Mouse (Mus musculus): Measurements from ENCODE around the gene Pgc.

Gene Pgc

DNA sequence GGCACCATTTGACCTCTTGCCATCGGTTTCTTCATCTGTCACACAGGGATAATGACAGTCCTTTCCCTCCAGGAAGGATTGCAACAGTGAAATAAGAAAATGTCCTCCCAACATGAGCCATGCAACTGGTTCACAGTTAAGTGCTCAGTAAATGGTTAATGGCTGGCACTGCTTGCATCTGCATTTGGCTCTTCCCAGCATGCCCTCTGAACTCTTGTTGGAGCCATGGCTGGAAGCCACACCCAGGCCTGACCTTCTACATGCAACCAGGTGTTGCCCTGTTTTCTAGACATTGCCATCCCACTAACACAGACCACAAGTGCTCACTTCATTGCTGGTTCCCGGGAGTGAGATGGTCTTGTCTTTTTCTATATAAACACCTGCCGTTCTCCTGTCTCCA is 18.7 kb upstream of the Pgc start:
- DNase-seq (ENCODE audit: low spot score in 2 of 2), result no peak

DNA sequence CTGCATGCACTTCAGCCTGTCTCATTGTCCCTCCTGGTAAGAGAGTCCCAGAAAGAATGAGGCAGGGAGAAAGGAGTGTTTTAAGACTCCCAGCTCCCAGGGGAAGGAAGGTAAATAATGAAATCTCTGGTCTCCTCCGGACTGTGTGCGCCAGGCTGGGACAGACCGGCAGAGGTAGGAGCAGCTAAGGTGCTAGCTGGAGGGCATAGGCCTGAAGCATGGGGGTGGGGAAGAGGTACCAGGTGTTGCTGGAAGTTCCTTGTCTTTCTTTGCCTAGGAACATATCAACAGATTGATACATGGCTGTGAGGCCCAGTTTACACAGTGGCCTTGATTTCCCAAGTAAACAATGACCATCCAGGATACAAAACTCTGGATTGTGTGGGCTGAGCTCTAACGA is 17.7 kb upstream of the Pgc start:
- DNase-seq (ENCODE audit: low spot score in 2 of 2), result no peak

DNA sequence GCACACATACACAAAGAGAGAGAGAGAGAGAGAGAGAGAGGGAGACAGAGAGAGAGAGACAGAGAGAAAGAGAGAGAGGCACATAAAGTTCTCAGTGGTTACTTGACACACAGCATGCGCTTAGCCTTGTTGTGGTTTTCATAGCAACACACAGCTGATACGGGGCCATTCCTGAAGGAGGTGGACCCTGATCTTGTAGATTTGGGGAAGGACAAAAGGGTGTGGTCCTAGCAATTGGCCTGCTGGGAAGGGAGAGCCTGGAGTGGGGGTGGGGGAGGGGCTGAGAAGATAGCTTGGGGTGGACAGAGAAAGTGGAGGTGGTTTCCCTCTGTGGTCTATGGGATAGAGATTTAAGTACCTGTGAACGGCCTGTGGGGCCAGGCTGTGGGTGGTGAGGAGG is 16.6 kb upstream of the Pgc start:
- DNase-seq (ENCODE audit: low spot score in 2 of 2), result no peak

DNA sequence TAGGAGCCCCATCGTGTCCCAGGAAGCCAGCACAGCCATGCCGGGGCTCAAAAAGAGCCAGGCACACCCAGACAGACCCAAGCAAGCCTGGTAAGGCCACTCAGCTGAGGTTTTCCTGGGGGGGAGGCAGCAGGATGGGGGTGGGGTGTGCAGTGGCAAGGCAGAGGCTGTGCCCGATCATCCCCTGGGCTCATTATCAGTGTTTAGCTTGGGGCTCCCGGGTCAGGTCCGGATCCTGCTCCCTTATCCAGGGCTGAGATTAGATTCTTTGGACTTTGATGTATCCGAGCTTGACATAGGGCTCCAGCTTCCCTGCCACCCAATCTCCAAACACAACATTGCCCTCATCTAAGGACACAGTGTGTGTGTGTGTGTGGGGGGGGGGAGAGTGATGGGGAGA is 14.8 kb upstream of the Pgc start:
- DNase-seq (ENCODE audit: low spot score in 2 of 2), result no peak

DNA sequence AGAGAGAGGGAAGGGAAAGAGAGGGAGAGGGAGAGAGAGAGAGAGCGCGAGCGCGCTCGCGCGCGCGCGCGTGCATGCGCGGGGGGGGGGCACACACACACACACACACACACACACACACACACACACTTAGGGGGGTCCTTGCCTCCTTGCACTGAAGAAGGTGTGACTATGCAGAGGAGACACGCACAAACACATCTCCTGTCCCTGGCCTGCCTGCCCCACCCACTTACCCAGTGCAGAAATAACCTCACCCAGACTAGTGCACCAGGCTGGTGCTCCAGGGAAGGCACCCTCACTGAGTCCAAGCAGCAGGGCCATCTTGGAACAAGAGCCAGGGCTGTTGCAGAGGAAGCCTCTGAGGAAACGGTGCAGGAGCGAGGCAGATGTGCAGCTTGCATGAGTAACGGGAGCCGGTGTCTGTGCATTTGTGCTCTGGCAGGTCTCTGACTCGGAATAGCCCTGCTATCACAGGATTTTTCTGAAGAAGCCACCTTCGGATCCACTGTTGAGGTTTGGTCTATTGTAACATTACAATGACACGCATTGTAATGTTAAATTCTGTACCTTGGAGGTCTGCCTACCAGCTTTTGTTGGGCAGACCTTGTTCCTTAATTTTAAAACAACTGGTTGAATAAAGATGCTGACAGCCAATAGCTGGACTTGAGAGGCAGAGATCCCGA is 13.6 kb upstream of the Pgc start:
- DNase-seq (ENCODE audit: low spot score in 2 of 2), result no peak

DNA sequence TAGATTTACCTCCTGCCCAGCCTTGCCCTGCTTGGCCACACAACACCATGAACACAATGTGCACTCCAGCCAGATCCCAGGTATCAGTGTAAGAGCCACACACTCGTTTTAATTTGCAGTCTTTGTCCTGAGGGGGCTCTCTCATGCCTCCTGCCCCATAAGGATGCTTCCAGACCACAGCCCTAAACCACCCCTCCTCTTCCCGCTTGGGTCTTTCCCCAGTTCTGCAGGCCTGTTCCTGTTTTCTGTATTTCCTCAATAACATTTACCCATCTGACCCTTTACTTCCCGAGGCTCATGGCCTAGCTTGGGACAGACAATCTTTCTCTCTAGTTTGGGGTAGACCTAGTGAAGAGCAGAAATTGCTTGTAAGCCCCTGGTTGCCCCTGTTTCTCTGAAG is 11.6 kb upstream of the Pgc start:
- no peak for DNase-seq (ENCODE audit: low spot score in 2 of 2)

DNA sequence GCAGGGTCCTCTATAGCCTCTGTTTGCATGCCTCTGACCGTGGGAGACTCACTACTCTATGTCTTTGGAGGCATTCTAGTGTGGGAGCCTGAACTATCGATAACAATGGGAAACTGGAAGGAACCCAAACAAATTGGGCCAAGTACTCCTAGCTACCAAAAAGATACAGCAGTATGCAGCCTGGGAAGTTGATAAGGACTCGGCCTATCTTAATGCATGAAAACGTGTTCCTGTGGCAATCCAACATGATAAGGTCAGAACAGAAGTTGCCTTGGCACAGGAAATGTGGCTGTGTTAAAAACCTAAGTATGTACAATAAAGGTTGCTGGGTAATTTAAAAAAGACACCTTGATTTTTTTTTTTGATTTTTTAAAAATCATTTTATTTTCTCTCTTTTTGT is 5.5 kb upstream of the Pgc start:
- no peak for DNase-seq (ENCODE audit: low spot score in 2 of 2)

DNA sequence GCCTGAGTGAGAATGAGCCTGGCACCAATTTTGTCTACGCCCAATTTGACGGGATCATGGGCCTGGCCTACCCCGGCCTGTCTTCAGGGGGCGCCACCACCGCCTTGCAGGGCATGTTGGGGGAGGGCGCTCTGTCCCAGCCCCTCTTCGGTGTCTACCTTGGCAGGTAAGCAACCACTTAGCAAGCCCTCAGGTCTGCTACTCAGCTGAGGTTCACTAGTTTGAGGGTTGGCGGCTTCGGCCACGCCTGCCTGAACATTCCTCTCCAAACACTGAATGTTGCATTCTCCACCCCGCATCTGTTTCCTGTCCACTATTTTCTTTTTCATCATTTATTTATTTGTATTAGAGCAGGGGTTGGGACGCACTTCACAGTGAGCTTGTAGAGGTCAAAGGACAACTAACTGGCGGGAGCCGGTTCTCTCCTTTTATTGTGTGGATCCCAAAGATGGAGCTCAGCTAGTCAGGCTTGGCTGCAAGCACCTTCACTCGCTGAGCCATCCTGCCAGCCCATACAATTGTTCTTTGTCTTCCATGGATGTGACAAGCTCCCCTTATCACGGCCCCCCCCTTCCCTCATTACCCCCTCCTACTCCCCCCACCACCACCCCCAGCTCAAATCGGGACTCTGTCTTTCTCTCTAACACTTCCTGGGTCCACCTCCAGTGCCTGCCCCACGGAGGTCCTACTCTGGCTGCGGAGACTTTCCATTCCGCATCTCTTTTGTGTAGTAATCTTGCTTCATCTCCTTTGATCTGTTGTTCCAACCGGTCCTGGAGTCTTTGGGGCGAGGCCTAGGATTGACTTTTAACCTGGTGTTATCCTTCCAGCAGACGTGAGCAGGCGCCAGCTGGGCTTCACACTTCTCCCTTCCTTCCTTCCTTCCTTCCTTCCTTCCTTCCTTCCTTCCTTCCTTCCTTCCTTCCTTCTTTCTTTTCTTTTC is 4.3 kb downstream of the Pgc start:
- no peak for DNase-seq (ENCODE audit: low spot score in 2 of 2)

DNA sequence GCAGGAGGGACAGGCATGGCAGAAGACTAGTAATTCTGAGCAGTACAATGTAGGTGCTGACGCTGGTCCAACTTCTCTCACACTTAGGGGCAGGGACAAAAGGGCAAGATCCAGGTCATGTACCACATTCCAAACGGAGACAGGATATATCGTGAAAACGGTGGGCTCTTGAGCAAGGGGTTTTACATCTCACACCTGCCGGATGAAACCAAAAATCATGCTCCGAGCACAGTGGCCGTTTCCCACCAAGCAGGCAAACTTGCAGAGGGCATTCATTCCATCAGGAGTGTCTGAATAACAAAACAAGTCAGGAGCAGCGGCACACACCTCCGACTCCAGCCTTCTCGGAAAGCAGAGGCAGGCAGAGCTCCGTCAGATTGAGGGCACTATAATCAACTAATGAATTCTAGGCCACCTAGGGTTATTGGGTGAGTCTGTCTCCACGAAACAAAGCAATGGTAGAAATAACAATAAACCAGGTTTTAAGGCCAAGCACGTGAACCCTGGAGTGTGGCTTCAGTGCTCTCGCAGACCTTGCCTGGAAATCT is 9.0 kb downstream of the Pgc start:
- DNase-seq (ENCODE audit: low spot score in 2 of 2), result no peak

DNA sequence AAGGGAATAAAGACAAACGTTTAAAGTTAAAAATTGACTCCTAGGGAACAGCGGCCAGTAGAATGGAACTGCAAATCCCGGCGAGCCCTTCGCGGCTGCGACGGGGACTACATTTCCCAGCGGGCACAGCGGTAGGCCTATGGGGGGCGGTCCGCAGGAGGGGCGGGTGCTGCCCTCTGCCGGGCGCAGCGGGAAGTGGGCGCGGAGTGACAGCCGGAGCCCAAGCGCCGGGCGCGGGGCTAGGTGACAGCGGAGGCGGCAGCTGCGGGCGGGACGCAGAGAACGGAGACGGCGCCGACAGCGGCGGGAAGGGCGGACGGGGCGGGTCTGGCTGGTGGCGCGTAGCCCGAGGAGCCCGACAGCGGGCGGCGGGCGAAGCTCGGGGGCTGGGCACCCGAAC is 10.2 kb downstream of the Pgc start, which contains the start of gene Tfeb:
Gene Tfeb, plus strand, starts transcription at position 175 of the 400 bp plus-strand sequence.
- DNase-seq (ENCODE audit: low spot score in 2 of 2), result peak; percentile 94 to 97

DNA sequence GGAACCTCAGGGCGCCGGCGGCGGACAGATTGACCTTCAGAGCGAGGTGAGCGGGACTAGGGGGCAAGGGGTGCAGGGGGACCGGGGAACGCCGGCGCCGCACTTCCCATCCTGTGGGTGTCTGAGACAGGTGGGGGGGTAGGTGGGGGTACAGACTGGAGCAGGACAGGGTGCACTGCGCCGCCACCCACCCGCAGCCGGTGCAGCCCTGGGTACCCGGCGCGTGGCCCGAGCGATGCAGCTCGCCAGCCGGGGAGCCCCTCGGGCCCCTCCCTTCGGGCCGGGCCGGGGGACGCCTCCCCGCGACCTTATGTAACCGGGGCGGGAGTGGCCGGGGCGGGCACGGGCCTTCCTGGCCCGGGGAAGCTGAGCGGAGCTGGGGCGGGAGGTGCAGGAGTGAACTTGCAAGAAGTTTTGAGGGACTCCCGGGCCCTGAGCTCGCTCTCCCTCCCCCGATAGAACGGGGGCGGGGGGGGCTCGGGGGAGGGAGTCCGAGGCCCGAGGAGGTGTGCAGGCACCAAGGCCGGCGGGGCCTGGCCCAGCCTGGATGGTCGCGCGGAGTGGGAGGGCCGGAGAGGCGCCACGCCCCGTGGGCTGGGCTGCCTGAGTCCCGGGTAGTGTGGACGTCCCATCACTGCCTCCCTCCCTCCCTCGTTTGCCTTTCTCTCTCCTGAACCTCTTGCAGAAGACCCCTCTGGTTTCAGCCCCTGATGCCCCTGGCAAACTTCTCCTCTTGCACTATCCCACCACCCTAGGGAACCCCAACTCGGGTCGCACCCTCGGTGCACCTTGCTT is 10.8 kb downstream of the Pgc start:
- peak; percentile 87 to 88 for DNase-seq (ENCODE audit: low spot score in 2 of 2)

DNA sequence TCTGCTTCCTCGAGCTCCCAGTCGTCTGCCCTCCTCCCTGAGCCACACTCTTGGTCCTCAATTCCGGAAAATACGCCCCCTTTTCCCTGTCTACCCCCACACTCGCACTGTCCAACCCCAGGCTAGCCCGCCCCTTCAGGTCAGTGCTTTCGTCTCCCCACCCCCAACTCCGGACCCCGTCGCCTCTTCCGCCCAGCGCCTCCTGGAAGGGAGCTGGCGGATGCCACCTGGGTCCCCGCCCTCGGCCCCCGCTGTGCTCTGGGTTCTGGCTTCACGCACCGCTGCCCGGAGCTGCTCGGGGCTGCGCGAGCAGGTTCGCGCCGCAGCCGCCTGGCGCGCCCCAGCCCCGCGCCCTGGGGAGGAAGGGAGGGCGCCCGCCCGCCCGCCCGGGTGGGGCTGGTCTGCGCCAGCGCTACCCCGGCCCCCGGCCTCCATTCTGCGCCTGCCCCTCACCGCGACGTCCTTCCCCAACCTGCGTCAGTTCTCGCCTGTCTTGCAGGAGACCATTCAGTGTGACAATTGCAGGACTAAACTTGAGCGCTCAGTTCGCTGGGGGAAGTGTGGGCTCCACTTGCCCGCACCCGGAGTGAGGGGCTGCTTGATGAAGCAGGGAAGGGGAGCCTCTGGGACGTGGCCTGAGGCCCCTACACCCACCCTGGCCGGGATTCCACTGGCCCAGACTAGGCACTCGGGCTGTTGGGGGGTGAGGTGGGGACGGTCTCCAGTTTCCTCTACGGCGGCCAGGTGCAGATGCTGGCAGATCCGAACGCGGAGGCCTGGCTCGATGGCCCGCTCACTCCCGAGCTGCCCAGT is 11.6 kb downstream of the Pgc start:
- DNase-seq (ENCODE audit: low spot score in 2 of 2), result peak in 1 of 2 experiments; percentile 48

DNA sequence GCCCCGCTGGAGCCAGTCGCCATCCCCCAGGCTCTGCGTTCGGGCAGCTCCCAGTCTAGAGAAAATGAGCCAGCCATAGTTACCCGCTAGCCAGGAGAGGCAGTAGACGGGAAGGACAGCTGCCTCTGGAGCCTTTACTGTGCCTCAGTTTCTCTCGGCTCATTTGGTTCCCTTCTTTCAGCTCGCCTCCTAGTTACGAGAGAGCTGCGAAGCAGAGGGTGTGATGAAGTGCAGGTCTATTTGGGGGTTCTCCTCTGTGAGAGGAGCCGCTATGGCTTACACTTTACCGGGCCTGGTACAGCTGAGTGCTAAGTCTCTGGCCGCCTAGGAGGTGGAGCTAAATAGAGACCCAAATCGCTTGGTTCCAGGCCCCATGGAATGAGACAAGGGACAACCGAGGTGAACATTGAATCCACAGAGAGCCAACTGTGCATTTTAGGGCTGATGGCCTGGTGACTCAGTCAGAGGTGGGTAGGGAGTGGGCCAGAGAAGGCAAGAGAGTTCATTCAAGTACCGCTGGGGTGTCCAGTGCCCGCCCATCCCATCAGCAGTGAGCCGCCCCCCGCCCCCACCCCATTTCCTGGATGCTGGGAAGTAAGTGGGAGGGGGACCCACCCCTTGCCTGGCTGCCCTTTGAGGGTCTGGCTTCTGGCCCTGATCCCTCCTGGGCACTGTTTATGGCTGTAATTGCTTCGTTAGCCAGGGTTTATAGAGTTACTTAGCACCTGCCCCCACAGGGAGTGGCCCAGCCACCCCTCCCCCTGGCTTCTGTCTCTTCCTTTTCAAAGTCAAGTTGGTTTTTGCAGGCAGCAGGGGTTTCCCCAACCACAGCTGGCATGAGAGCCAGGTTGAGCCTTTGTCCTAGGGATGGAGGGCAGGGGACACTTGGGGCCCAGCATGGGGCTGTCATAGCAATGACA is 12.5 kb downstream of the Pgc start:
- no peak for DNase-seq (ENCODE audit: low spot score in 2 of 2)

DNA sequence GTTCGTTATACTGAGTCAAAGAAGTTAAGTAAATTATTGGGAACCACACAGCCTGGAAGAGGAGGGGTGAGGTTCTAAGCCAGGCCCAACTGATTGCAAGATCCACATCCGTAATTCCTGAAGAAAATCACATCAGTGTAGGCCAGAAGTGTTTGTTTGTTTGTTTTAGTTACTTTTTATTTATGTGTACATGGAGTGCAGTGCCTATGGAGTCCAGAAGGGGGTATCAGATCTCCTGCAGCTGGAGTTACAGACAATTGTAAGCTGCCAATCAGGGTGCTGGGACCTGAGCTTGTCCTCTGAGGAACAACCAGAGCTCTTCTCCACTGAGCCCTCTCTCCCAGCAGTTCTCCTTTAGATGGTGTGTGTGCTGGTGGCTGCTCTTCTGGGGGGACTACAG is 13.5 kb downstream of the Pgc start:
- no peak for DNase-seq (ENCODE audit: low spot score in 2 of 2)

DNA sequence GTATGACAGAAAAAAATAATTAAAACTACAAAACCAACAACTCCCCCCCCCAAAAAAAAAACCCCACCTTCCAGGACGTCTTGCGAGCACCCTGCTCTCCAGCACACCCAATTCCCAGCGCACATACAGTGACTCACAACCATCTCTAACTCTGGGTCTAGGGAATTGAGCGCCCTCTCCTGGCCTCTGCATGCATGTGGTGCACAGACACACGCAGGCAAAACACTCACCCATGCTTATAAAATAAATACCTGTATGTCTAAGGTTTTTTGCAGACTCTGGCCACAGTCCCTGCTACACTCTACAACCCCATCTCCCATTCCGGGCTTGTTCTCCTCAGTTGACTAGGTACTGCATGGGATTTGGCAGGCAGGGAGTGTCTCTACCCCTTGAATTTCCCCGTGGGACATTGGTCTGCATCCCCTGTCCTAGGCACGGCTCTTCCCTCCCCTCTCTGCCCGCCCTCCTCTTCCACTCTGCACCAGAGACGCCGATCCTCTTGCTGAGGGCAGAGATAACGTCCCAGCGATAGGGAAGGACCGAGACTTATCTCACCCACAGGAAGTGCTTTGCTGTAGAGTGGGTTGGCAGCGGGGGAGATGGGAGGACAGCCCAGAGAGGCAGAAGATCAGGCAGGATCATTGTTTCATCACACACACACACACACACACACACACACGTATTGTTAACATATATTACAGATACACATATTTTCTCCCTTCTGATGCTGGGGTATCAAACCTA is 16.5 kb downstream of the Pgc start:
- DNase-seq (ENCODE audit: low spot score in 2 of 2), result no peak

DNA sequence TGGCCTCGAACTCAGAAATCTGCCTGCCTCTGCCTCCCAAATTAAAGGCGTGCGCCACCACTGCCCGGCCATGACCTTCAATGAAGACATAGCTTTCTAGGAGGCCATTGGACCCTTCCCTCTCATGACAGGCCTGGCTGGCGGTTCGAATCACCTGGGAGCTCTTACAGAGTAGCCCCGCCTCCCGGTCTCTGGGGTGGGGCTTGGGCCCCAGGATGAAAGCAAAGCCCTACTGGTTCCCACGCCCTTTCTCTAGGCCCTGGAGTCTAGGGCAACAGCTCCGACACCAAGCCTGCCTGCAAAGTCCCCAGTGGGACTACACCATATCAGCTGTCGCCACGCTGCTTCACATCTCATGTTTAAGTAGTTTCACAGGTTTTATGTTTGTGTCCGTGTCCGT is 17.4 kb downstream of the Pgc start:
- DNase-seq (ENCODE audit: low spot score in 2 of 2), result no peak

DNA sequence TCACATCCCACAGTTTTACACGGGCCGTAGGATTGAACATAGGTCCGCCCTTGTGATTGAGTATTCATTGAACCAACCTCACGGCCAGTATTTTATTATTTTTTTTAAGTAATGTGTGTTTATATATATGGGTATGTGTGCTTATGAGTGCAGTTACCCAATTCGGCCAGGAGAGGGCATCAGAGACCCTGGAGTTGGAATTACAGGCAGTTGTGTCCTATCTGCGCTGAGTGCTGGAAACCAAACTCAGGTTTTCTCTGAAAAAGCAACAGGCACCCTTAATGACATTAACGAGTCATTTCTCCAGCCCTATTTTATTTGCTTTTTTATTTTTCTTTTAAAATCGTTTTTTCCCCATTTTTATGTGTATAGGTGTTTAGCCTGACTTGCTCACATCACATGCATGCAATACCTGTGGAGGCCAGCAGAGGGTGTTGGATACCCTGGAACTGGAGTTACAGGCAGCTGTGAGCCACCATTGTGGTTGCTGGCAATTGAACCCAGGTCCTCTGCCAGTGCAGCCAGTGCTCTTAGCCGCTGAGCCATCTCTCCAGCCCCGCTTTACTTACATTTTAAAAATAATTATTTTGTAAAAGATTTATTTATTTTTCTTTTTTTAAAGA is 18.2 kb downstream of the Pgc start:
- no peak for DNase-seq (ENCODE audit: low spot score in 2 of 2)

DNA sequence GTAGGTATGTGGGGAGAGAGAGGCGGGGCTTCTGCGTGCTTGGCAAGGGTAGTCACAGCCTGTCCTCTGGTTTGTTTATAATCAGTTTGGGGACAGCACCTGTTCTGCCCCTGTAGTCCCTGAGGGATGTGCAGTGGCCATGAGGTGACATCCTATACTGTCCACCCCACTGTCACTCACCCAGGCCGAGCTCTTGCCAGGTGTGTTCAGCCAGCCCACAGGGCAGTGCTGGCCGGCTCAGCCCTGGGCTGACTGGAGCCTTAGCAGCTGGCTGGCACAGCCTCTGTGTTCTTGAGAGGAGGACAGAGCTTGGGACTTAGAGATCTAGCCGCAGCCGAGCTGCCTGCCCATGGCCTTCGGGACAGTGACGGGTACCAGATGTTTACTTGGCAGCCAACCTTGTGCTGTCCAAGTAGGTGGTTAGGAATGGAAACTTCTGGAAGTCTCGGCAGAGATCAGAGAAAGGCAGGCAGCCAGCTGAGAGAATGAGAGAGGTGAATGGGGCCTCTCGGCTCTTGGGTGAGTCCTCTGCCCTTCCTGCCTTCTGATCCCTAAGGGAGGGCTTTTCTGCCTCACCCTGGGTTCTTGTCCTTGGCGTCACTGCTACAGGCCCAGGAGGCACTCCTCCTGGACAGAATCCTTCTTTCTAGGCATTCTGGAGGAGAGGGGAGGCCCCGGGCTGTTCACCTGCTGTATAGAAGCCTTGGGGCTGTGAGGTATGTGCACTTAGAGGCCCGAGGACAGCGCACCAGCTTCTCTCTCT is 22.3 kb downstream of the Pgc start:
- DNase-seq (ENCODE audit: low spot score in 2 of 2), result no peak

All from urinary bladder, postnatal 4 days (tissue).